In the genomic region with DNA sequence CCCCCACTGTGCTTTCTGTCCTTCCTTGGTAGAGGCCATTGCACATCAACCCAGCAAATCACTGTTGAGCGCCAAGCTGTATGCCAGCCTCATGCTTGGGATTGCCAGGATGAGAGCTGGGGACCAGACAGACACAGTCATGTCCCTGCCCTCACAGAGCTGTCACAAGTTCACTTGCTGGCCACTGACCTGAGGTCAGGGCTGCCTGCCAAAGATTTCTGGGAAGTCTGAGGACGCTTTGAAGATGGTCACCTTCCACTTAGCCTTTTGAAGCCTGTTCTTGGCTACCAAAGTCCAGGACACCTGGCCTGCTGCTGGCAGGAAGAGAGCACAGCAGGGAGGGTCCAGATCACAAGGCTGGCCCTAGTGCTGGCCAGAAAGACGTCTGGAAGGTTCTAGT, we compare ENCODE assay signal across 8 mouse cellular contexts.
A peak's percentile ranks its signal among the peaks of the same experiment; 100 is the strongest.
DNase-seq lines count a peak whose midpoint lies in the region; ATAC-seq and TF ChIP-seq lines count a peak whose summit lies in the region.

No protein-coding gene starts in this region.

- no peak for TF ChIP-seq CTCF in gastrocnemius, adult 2 months (IDR thresholded peaks at IDR 0.05)

- WGBS in heart, embryonic 11.5 days (ENCODE audit: insufficient replicate concordance) = 39% methylated on average over 3 of the region's 3 CpGs
- WGBS in intestine, embryonic 15.5 days = 68% methylated on average over 3 of the region's 3 CpGs

- no peak for ATAC-seq in heart, embryonic 11.5 days (replicated peaks; ENCODE audit: insufficient number of reproducible peaks, low FRiP score, low TSS enrichment)
- ATAC-seq in intestine, embryonic 15.5 days = no peak

- no peak overlapping the region for H3K4me3 ChIP-seq in heart, embryonic 11.5 days (ENCODE audit: low read depth, low read length)
- H3K4me3 ChIP-seq in gastrocnemius, adult 2 months = no peak overlapping the region
- no peak overlapping the region for H3K4me3 ChIP-seq in intestine, embryonic 15.5 days (replicated peaks)

- H3K27me3 ChIP-seq in heart, embryonic 11.5 days (ENCODE audit: control insufficient read depth, insufficient read depth, low read length) = no peaks in the 10 kb centered on the region
- no peaks in the 10 kb centered on the region for H3K27me3 ChIP-seq in intestine, embryonic 15.5 days (replicated peaks)

- H3K27ac ChIP-seq in heart, embryonic 11.5 days (ENCODE audit: low read depth, low read length) = no peak overlapping the region
- H3K27ac ChIP-seq in gastrocnemius, adult 2 months = peak overlapping the region; percentile 90
- H3K27ac ChIP-seq in intestine, embryonic 15.5 days = no peak overlapping the region

- H3K9ac ChIP-seq in heart, embryonic 11.5 days (ENCODE audit: low read depth, low read length) = no peak overlapping the region
- no peak overlapping the region for H3K9ac ChIP-seq in intestine, embryonic 15.5 days

- H3K4me1 ChIP-seq in heart, embryonic 11.5 days (ENCODE audit: control insufficient read depth, insufficient read depth, low read length) = peaks cover 66% of the 10 kb centered on the region
- H3K4me1 ChIP-seq in intestine, embryonic 15.5 days (replicated peaks) = peaks cover 16% of the 10 kb centered on the region

- DNase-seq in heart, adult 18-20 months = peak; percentile 82 to 86
- peak; percentile 74 for DNase-seq in adrenal gland, postnatal 14 days
- peak; percentile 95 for DNase-seq in gastrocnemius, adult 2 months
- peak; percentile 93 for DNase-seq in kidney, adult 9 months
- no peak for DNase-seq in layer of hippocampus, adult 18-20 months (ENCODE audit: low spot score in 2 of 2)
- DNase-seq in embryo, embryonic 9.5 days (ENCODE audit: extremely low spot score) = no peak

- no peak overlapping the region for H3K4me2 ChIP-seq in heart, embryonic 11.5 days
- H3K4me2 ChIP-seq in intestine, embryonic 15.5 days (replicated peaks) = no peak overlapping the region

- no peaks in the 10 kb centered on the region for H3K36me3 ChIP-seq in heart, embryonic 11.5 days (ENCODE audit: control insufficient read depth, insufficient read depth, low read length)
- no peaks in the 10 kb centered on the region for H3K36me3 ChIP-seq in intestine, embryonic 15.5 days

- no peaks in the 10 kb centered on the region for H3K9me3 ChIP-seq in heart, embryonic 11.5 days (replicated peaks; ENCODE audit: control insufficient read depth, low read length)
- no peaks in the 10 kb centered on the region for H3K9me3 ChIP-seq in intestine, embryonic 15.5 days

- intact Hi-C loops in gastrocnemius, adult 2 months (cut with DNase I) = loop anchor here (5.0 kb wide), 1 partner anchor 86 kb away; a partner anchor contains a TSS

Comparison
In these comparisons a context has a peak if more than half of its experiments do, and no peak if none do; other contexts are left out.
1. DNase-seq: peak in heart, adult 18-20 months (2 of 2), adrenal gland, postnatal 14 days (single experiment), gastrocnemius, adult 2 months (single experiment) and kidney, adult 9 months (single experiment); none in layer of hippocampus, adult 18-20 months (0 of 2) and embryo, embryonic 9.5 days (single experiment).